Mouse (Mus musculus): ENCODE measurements at regions not wholly inside any gene's neighbourhood (a gene's known extent, or its start where the extent isn't known, plus 50 kb on each side); places are given as distances from the start of the nearest gene placed in this dataset.

DNA sequence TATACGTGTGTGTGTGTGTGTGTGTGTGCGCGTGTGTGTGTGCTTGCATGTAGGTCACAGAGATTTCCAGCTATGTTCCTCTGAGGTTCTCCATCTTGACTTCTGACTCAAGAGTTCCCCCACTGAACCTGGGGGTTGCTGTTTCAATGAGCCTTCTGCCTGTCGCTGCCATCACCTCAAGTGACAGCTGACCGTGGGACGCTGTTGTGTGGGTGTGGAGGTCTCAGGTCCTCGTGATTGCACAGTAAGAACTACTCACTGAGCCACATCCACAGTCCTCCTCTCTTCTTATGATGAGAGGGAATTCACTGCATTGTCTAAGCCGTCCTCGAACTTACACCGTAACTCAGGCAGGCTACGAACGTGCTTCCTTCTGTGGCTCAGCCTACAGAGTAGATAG lies 158.8 kb upstream of the Klf14 start:
- no peak for DNase-seq
- peaks cover 14% of the 10 kb centered on the region for H3K4me1 ChIP-seq (replicated peaks; ENCODE audit: control insufficient read depth, insufficient read depth, low read length)
- H3K27me3 ChIP-seq (ENCODE audit: control insufficient read depth, insufficient read depth, low read length) = no peaks in the 10 kb centered on the region
- 0 out of 2 replicates have a peak, but pooled peaks cover 5% of the 10 kb centered on the region for H3K36me3 ChIP-seq (ENCODE audit: control insufficient read depth, insufficient read depth, low read length)
- H3K27ac ChIP-seq (ENCODE audit: control insufficient read depth, insufficient read depth, low read length) = no peak overlapping the region
- no peak overlapping the region for H3K4me3 ChIP-seq (ENCODE audit: control insufficient read depth, insufficient read depth, low read length)
- 93% methylated on average over 12 of the region's 12 CpGs for WGBS
- TF ChIP-seq CTCF (IDR thresholded peaks at IDR 0.05; ENCODE audit: borderline replicate concordance, control insufficient read depth, extremely low read depth, insufficient read depth, low read length, poor library complexity) (no peak), POLR2A (IDR thresholded peaks at IDR 0.05; ENCODE audit: control insufficient read depth, extremely low read depth, insufficient read depth, low read length, poor library complexity) (no peak)

GRCm38 (mm10) chr6:31121008-31121407 lies 162.1 kb upstream of the Klf14 start:
- 0 out of 2 replicates have a peak, but pooled peaks cover 5% of the 10 kb centered on the region for H3K36me3 ChIP-seq (ENCODE audit: control insufficient read depth, insufficient read depth, low read length)
- peaks cover 15% of the 10 kb centered on the region for H3K4me1 ChIP-seq (replicated peaks; ENCODE audit: control insufficient read depth, insufficient read depth, low read length)
- TF ChIP-seq POLR2A (IDR thresholded peaks at IDR 0.05; ENCODE audit: control insufficient read depth, extremely low read depth, insufficient read depth, low read length, poor library complexity) (no peak), CTCF (IDR thresholded peaks at IDR 0.05; ENCODE audit: borderline replicate concordance, control insufficient read depth, extremely low read depth, insufficient read depth, low read length, poor library complexity) (no peak)

GRCm38 (mm10) chr6:31122895-31123294 lies 164.0 kb upstream of the Klf14 start:
- no peak overlapping the region for H3K27ac ChIP-seq (ENCODE audit: control insufficient read depth, insufficient read depth, low read length)
- no peak for DNase-seq
- 0 out of 2 replicates have a peak, but pooled peaks cover 5% of the 10 kb centered on the region for H3K36me3 ChIP-seq (ENCODE audit: control insufficient read depth, insufficient read depth, low read length)
- H3K4me1 ChIP-seq (replicated peaks; ENCODE audit: control insufficient read depth, insufficient read depth, low read length) = peaks cover 20% of the 10 kb centered on the region
- no peak for TF ChIP-seq CTCF (IDR thresholded peaks at IDR 0.05; ENCODE audit: borderline replicate concordance, control insufficient read depth, extremely low read depth, insufficient read depth, low read length, poor library complexity)
- TF ChIP-seq POLR2A (IDR thresholded peaks at IDR 0.05; ENCODE audit: control insufficient read depth, extremely low read depth, insufficient read depth, low read length, poor library complexity) = no peak
- WGBS = 69% methylated on average over 5 of the region's 5 CpGs
- no peak overlapping the region for H3K4me3 ChIP-seq (ENCODE audit: control insufficient read depth, insufficient read depth, low read length)
- H3K27me3 ChIP-seq (ENCODE audit: control insufficient read depth, insufficient read depth, low read length) = no peaks in the 10 kb centered on the region

More at GRCm38 (mm10) chr6:31121008-31121407, 162.1 kb upstream of the Klf14 start:
- H3K4me3 ChIP-seq (ENCODE audit: control insufficient read depth, insufficient read depth, low read length) = no peak overlapping the region
- no peak for DNase-seq
- H3K27me3 ChIP-seq (ENCODE audit: control insufficient read depth, insufficient read depth, low read length) = no peaks in the 10 kb centered on the region
- no peak overlapping the region for H3K27ac ChIP-seq (ENCODE audit: control insufficient read depth, insufficient read depth, low read length)
- WGBS = 91% methylated on average over 8 of the region's 8 CpGs

DNA sequence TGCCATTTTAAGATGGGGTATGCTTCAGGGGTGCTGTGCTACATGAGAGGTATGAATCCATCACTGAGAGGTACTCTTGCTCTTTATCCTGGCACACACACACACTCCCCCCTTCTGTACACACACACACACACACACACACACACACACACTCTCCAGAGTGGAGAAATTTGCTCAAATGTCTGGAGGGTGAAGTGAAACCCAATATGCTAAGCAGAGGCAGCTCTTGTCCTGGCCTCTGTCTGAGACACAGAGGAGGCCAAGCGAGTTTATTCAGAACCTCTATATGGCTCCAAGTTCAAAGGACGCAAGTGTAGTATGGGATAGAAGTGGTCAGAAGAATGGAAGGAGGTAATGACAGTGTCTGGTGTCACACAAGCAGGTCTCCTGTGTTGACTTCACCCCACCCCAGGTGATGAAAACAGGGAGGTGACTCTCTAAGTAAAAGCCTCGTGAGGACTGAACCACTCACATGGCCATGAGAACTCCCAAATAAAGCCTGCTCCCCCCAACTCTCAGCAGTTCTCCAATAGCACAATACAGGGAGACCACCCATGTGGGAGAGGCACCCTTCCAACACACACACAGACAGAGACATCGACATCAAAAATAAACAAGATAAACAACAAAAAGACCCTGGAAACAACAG lies 164.6 kb upstream of the Klf14 start:
- Histone ChIP-seq H3K27me3 (ENCODE audit: control insufficient read depth, insufficient read depth, low read length) (no peaks in the 10 kb centered on the region), H3K36me3 (ENCODE audit: control insufficient read depth, insufficient read depth, low read length) (0 out of 2 replicates have a peak, but pooled peaks cover 5% of the 10 kb centered on the region), H3K27ac (ENCODE audit: control insufficient read depth, insufficient read depth, low read length) (no peak overlapping the region), H3K4me3 (ENCODE audit: control insufficient read depth, insufficient read depth, low read length) (no peak overlapping the region), H3K4me1 (replicated peaks; ENCODE audit: control insufficient read depth, insufficient read depth, low read length) (peaks cover 20% of the 10 kb centered on the region)
- WGBS = 61% methylated on average over 4 of the region's 4 CpGs
- TF ChIP-seq POLR2A (IDR thresholded peaks at IDR 0.05; ENCODE audit: control insufficient read depth, extremely low read depth, insufficient read depth, low read length, poor library complexity) (no peak), CTCF (IDR thresholded peaks at IDR 0.05; ENCODE audit: borderline replicate concordance, control insufficient read depth, extremely low read depth, insufficient read depth, low read length, poor library complexity) (no peak)
- DNase-seq = no peak

DNA sequence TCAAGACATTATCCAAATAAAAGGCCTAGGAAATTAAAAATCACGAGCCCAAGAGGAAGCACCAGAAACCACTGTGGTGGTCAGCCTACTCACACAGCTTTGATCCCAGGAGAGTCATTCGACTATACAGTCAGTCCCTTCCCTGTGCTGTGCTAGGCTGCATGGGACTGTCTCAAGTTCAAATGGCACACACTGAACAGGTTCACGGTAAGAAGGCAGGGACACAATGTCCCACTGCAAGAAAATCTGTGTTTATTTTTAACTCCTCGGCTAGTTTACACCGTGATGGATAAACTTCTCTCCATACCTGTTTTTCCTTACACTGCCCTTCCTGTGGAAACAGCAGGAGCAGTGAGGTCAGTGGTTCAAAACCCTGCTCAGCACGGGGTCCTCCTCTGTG lies 165.2 kb upstream of the Klf14 start:
- TF ChIP-seq POLR2A (IDR thresholded peaks at IDR 0.05; ENCODE audit: control insufficient read depth, extremely low read depth, insufficient read depth, low read length, poor library complexity) = no peak
- no peak for TF ChIP-seq CTCF (IDR thresholded peaks at IDR 0.05; ENCODE audit: borderline replicate concordance, control insufficient read depth, extremely low read depth, insufficient read depth, low read length, poor library complexity)
- 24% methylated on average over 6 of the region's 6 CpGs for WGBS
- no peak for DNase-seq
- 0 out of 2 replicates have a peak, but pooled peaks cover 5% of the 10 kb centered on the region for H3K36me3 ChIP-seq (ENCODE audit: control insufficient read depth, insufficient read depth, low read length)
- no peaks in the 10 kb centered on the region for H3K27me3 ChIP-seq (ENCODE audit: control insufficient read depth, insufficient read depth, low read length)
- peaks cover 20% of the 10 kb centered on the region for H3K4me1 ChIP-seq (replicated peaks; ENCODE audit: control insufficient read depth, insufficient read depth, low read length)
- H3K4me3 ChIP-seq (ENCODE audit: control insufficient read depth, insufficient read depth, low read length) = no peak overlapping the region
- H3K27ac ChIP-seq (ENCODE audit: control insufficient read depth, insufficient read depth, low read length) = no peak overlapping the region

- DNase-seq = no peak
These were observed 166.0 kb upstream of the Klf14 start for GRCm38 (mm10) chr6:31124872-31125271.

More at GRCm38 (mm10) chr6:31124872-31125271, 166.0 kb upstream of the Klf14 start:
- 0 out of 2 replicates have a peak, but pooled peaks cover 1% of the 10 kb centered on the region for H3K36me3 ChIP-seq (ENCODE audit: control insufficient read depth, insufficient read depth, low read length)
- no peak overlapping the region for H3K4me3 ChIP-seq (ENCODE audit: control insufficient read depth, insufficient read depth, low read length)
- peaks cover 20% of the 10 kb centered on the region for H3K4me1 ChIP-seq (replicated peaks; ENCODE audit: control insufficient read depth, insufficient read depth, low read length)
- TF ChIP-seq POLR2A (IDR thresholded peaks at IDR 0.05; ENCODE audit: control insufficient read depth, extremely low read depth, insufficient read depth, low read length, poor library complexity) = no peak
- TF ChIP-seq CTCF (IDR thresholded peaks at IDR 0.05; ENCODE audit: borderline replicate concordance, control insufficient read depth, extremely low read depth, insufficient read depth, low read length, poor library complexity) = no peak
- H3K27me3 ChIP-seq (ENCODE audit: control insufficient read depth, insufficient read depth, low read length) = no peaks in the 10 kb centered on the region
- 14% methylated on average over 4 of the region's 4 CpGs for WGBS
- no peak overlapping the region for H3K27ac ChIP-seq (ENCODE audit: control insufficient read depth, insufficient read depth, low read length)

Data from thymus, adult 2 months (tissue).